Mouse (Mus musculus) MEL (cell line): Measurements from ENCODE around the gene Sorcs1.

ENCODE experiments used
- CHD1 ChIP-seq: IDR thresholded peaks from 2 replicates; pipeline ENCODE4 v1.6.1; 2012; ENCODE audit warnings: low read depth, mild to moderate bottlenecking, inconsistent platforms, low read length, improper control_type of control experiment
- CTCF ChIP-seq, 3 experiments: IDR thresholded peaks in 2 of 3; conservative IDR thresholded peaks in 1 of 3; 2 replicates each; pipeline ENCODE4 v1.5.1; 2011 to 2012; ENCODE audit warnings: low read length in 3 of 3, low read depth in 2 of 3, mild to moderate bottlenecking in 2 of 3, improper control_type of control experiment in 1 of 3, inconsistent platforms in 1 of 3, mixed read lengths in 1 of 3, moderate library complexity in 1 of 3; ENCODE audit not compliant: control insufficient read depth in 1 of 3, insufficient read depth in 1 of 3, poor library complexity in 1 of 3, severe bottlenecking in 1 of 3
- E2F4 ChIP-seq: IDR thresholded peaks from 2 replicates; pipeline ENCODE4 v1.6.1; 2011; ENCODE audit warnings: low read depth, low read length, improper control_type of control experiment, borderline replicate concordance
- EP300 ChIP-seq, 2 experiments: IDR thresholded peaks; 2 replicates each; pipeline ENCODE4 v1.6.1; 2011; ENCODE audit warnings: improper control_type of control experiment in 2 of 2, low read length in 2 of 2, low read depth in 1 of 2, mild to moderate bottlenecking in 1 of 2
- GABPA ChIP-seq: IDR thresholded peaks from 2 replicates; pipeline ENCODE4 v1.6.1; 2012; ENCODE audit warnings: low read depth, mild to moderate bottlenecking, inconsistent platforms, low read length, improper control_type of control experiment, moderate library complexity
- HCFC1 ChIP-seq: IDR thresholded peaks from 2 replicates; pipeline ENCODE4 v1.6.1; 2012; ENCODE audit warnings: low read depth, mild to moderate bottlenecking, inconsistent platforms, low read length, improper control_type of control experiment, moderate library complexity
- MAX ChIP-seq: IDR thresholded peaks from 2 replicates; pipeline ENCODE4 v1.6.1; 2011; ENCODE audit warnings: low read length, improper control_type of control experiment
- MAZ ChIP-seq: IDR thresholded peaks from 2 replicates; pipeline ENCODE4 v1.6.1; 2012; ENCODE audit warnings: low read depth, mild to moderate bottlenecking, inconsistent platforms, low read length, improper control_type of control experiment
- MXI1 ChIP-seq: IDR thresholded peaks from 2 replicates; pipeline ENCODE4 v1.6.1; 2011; ENCODE audit warnings: mild to moderate bottlenecking, low read depth, low read length, improper control_type of control experiment
- MYC ChIP-seq: IDR thresholded peaks from 2 replicates; pipeline ENCODE4 v1.6.1; 2011; ENCODE audit warnings: low read depth, mild to moderate bottlenecking, low read length, improper control_type of control experiment, moderate library complexity
- POLR2AphosphoS2 ChIP-seq: IDR thresholded peaks from 2 replicates; pipeline ENCODE4 v1.6.1; 2011; ENCODE audit warnings: low read length, improper control_type of control experiment
- RCOR1 ChIP-seq: IDR thresholded peaks from 2 replicates; pipeline ENCODE4 v1.6.1; 2012; ENCODE audit warnings: low read depth, mild to moderate bottlenecking, inconsistent platforms, low read length, improper control_type of control experiment

- TF ChIP-seq E2F4 (no peak), GABPA (no peak), HCFC1 (no peak), MAX (no peak), MYC (no peak), EP300 (IDR thresholded peaks at IDR 0.05; ENCODE audit: low read depth in 1 of 2, low read length in 2 of 2) (no peak), CTCF (IDR thresholded peaks at IDR 0.05 in 2 of 3, conservative IDR thresholded peaks at IDR 0.05 in 1 of 3; ENCODE audit: control insufficient read depth in 1 of 3, insufficient read depth in 1 of 3, low read depth in 2 of 3, low read length in 3 of 3, poor library complexity in 1 of 3, severe bottlenecking in 1 of 3) (no peak), POLR2AphosphoS2 (no peak), MXI1 (no peak), MAZ (no peak), RCOR1 (no peak), CHD1 (no peak)
Measured at GRCm38 (mm10) chr19:50220476-50220875, 458.0 kb downstream of the Sorcs1 start.
